Mouse (Mus musculus) frontal cortex, postnatal 10 days (tissue): Measurements from ENCODE around the gene Gm2237.
"Not testable (repeated sequence)": the region's sequence is repeated elsewhere in the genome, so short reads cannot be mapped to it uniquely, and the experiment has no call there.

Experiments
- DNase-seq, 2 experiments: peaks; one replicate each; pipeline ENCODE4 v3.0.0; 2022; ENCODE audit warnings: low spot score in 2 of 2, mixed read lengths in 1 of 2

Gm2237 gene

DNA sequence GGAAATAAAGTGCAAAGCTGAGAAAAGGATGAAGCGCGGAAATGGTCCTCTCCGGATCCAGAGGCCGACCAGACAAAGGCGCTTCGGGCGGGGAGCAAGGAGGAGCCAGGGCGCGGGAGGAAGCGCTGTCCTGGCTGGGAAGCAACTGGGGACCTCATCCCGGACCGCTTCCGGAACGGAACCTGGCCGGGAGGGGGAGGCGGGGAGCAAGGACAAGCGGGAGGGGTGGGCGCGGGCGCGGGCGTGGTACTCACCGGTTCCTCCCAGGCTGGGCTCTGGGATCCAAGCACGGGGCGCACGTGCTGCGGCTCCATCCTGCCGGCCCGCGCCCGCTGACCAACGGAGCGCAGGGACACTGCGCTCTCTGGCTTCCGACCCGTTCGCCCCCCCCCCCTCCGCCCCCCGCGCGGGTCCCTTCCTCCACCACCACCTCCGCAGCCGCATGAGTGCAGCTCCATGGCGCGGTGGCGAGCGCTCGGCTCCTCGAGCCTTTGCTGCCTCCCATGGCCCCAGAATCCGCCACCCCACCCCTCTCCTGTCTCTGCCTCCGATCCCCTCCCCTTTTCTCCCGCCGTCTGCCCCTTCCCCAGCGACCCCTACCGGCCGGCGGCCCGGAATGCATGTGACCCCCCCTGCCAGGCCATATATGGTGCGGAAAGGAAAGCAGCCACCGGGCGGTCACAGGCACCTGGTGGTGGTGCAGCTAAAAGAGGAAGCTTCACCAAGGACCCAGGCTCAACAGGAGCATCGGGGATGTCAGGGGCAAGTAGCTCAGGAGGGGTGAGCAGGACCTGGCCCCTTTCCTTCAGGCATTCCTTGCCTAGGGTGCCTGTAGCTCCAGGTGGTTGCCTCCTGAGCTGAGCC lies at the start of gene Gm2237:
Gene Gm2237 (minus strand): TSS at position 332 of the 864 bp plus-strand sequence.
- DNase-seq = peak; percentile 13 to 22

DNA sequence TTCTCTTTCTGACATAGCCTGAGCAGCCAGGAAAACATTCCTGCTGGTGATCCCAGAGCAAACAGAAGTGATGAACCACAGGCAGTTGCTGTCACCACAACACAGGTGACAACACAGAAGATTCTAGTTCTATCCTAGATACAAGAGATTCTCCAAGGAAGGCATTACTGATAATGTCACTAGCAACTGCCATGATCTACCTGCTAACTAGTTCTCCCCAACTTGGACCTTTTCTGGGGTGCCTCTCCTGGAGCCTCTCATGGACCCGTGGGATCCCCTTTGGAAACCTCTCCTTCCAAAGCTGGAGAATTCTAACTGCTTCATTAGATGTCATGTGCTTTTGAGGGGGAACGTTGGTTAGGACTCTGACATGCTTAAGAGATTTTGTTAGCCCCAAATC lies 17.5 kb upstream of the Gm2237 start, which contains the start of gene Gm5458:
Gene Gm5458 (minus strand): TSS at position 101 of the 400 bp plus-strand sequence.
- not testable (repeated sequence) for DNase-seq

DNA sequence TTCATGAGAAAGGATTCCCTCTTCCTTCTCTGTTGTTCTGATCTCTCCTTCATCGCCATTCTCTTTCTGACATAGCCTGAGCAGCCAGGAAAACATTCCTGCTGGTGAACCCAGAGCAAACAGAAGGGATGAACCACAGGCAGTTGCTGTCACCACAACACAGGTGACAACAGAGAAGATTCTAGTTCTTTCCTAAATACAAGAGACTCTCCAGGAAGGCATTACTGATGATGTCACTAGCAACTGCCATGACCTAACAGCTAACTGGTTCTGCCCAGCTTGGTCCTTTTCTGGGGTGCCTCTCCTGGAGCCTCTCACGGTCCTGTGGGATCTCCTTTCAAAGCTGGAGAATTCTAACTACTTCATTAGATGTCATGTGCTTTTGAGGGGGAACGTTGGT lies 35.1 kb downstream of the Gm2237 start, which contains the start of gene Gm2244:
Gene Gm2244 (minus strand): TSS at position 101 of the 400 bp plus-strand sequence.
- DNase-seq = not testable (repeated sequence)
